In genomic region chr10:59241141-59241541, GRCm38 (mm10) we compare ENCODE assay signal across 9 mouse cellular contexts. TPM values are rescaled to one million over a fixed set of nuclear protein-coding genes. Genes with fewer than 3 reads are reported as not detected.
A peak's percentile ranks its signal among the peaks of the same experiment; 100 is the strongest.
DNase-seq lines count a peak whose midpoint lies in the region; ATAC-seq and TF ChIP-seq lines count a peak whose summit lies in the region.
"Had no signal": no experiment of that assay in that cellular context is flagged by ENCODE, and none has a peak within 500 bp of the region (broad histone marks: within the 10 kb centered on the region; RNA-seq: fewer than 3 reads in every experiment).

No protein-coding gene starts in this region.

- H3K9ac ChIP-seq in heart, embryonic 12.5 days = no peak overlapping the region
- H3K9ac ChIP-seq in intestine, embryonic 15.5 days = no peak overlapping the region

- DNase-seq in heart, postnatal 10 days = peak; percentile 31 to 32
- peak; percentile 59 for DNase-seq in NIH3T3 (ENCODE audit: low read depth)
- peak; percentile 65 for DNase-seq in lung, postnatal 14 days
- no peak for DNase-seq in embryo, embryonic 10.5 days (ENCODE audit: low spot score)
- DNase-seq in left cerebral cortex, adult 2 months (ENCODE audit: extremely low spot score in 1 of 2, low spot score in 2 of 2) = no peak
- no peak for DNase-seq in embryo, embryonic 10 days (ENCODE audit: low spot score)

- no peaks in the 10 kb centered on the region for H3K4me1 ChIP-seq in heart, embryonic 12.5 days (replicated peaks)
- no peaks in the 10 kb centered on the region for H3K4me1 ChIP-seq in intestine, embryonic 15.5 days (replicated peaks)

- no peak overlapping the region for H3K4me3 ChIP-seq in heart, embryonic 12.5 days
- H3K4me3 ChIP-seq in intestine, embryonic 15.5 days (replicated peaks) = no peak overlapping the region
- H3K4me3 ChIP-seq in left cerebral cortex, adult 2 months = no peak overlapping the region
- H3K4me3 ChIP-seq: erythroblast, embryonic 14.5 days had no signal

- H3K4me2 ChIP-seq in heart, embryonic 12.5 days = no peak overlapping the region
- H3K4me2 ChIP-seq in intestine, embryonic 15.5 days (replicated peaks) = no peak overlapping the region

- no peak overlapping the region for H3K27ac ChIP-seq in heart, embryonic 12.5 days (ENCODE audit: poor library complexity, severe bottlenecking)
- H3K27ac ChIP-seq in intestine, embryonic 15.5 days = no peak overlapping the region
- no peak overlapping the region for H3K27ac ChIP-seq in left cerebral cortex, adult 2 months

- H3K36me3 ChIP-seq in heart, embryonic 12.5 days = no peaks in the 10 kb centered on the region
- H3K36me3 ChIP-seq in intestine, embryonic 15.5 days = no peaks in the 10 kb centered on the region

- WGBS in heart, embryonic 12.5 days = 60% methylated on average over 3 of the region's 3 CpGs
- 45% methylated on average over 3 of the region's 3 CpGs for WGBS in intestine, embryonic 15.5 days

- TF ChIP-seq CTCF in left cerebral cortex, adult 2 months (IDR thresholded peaks at IDR 0.05) = no peak; the same call in 1 of the 2 replicates

- no peak for ATAC-seq in heart, embryonic 12.5 days (ENCODE audit: insufficient number of reproducible peaks, low FRiP score)
- ATAC-seq in intestine, embryonic 15.5 days = peak; percentile 95

- no peaks in the 10 kb centered on the region for H3K27me3 ChIP-seq in heart, embryonic 12.5 days (replicated peaks)
- H3K27me3 ChIP-seq in intestine, embryonic 15.5 days (replicated peaks) = no peaks in the 10 kb centered on the region

- intact Hi-C loops in heart, postnatal 10 days (cut with DNase I) = no loop called here
- intact Hi-C loops in left cerebral cortex, adult 2 months (cut with DNase I) = no loop called here

- H3K9me3 ChIP-seq in heart, embryonic 12.5 days (replicated peaks) = peaks cover 3% of the 10 kb centered on the region; the same call in 1 of the 2 replicates
- H3K9me3 ChIP-seq in intestine, embryonic 15.5 days = no peaks in the 10 kb centered on the region

RNA-seq across cellular contexts. Expression of gene Sowahc, which starts 19.4 kb away (rescaled TPM):
- 1 to 10 TPM; 1.7 to 3.0 TPM for total RNA-seq in heart, postnatal 10 days (2021)
- polyA plus RNA-seq in heart, embryonic 12.5 days (2016; fragmentation: Nextera tagmentation; extraction: Ambion mirVana) = 4.3 TPM in 2 replicates
- polyA plus RNA-seq in intestine, embryonic 15.5 days (2015; fragmentation: Nextera tagmentation; extraction: Ambion mirVana) = 11.6 and 12.0 TPM in 2 replicates
- total RNA-seq in left cerebral cortex, adult 2 months (2021) = 1 to 10 TPM; 7.1 to 7.7 TPM
- polyA plus RNA-seq: erythroblast, embryonic 14.5 days had no signal

RNA-seq across cellular contexts. Expression of gene Sept10, which starts 19.5 kb away (rescaled TPM):
- total RNA-seq in heart, postnatal 10 days (2021) = 10 to 100 TPM; 35.0 to 39.9 TPM
- polyA plus RNA-seq in heart, embryonic 12.5 days (2016; fragmentation: Nextera tagmentation; extraction: Ambion mirVana) = 35.0 and 35.1 TPM in 2 replicates
- polyA plus RNA-seq in intestine, embryonic 15.5 days (2015; fragmentation: Nextera tagmentation; extraction: Ambion mirVana) = 31.6 and 40.1 TPM in 2 replicates
- total RNA-seq in left cerebral cortex, adult 2 months (2021) = 1 to 10 TPM; 6.6 to 6.9 TPM
- polyA plus RNA-seq: erythroblast, embryonic 14.5 days had no signal

Comparison
In these comparisons a context has a peak if more than half of its experiments do, and no peak if none do; other contexts are left out.
1. DNase-seq: peak in heart, postnatal 10 days (2 of 2), NIH3T3 (single experiment) and lung, postnatal 14 days (single experiment); none in embryo, embryonic 10.5 days (single experiment), left cerebral cortex, adult 2 months (0 of 2) and embryo, embryonic 10 days (single experiment).
2. RNA of gene Sept10, which starts 19.5 kb away (total RNA-seq): 35.0 to 39.9 TPM in heart, postnatal 10 days; 6.6 to 6.9 TPM in left cerebral cortex, adult 2 months; every median in the first group is over 4 times any median in the second.